In the genomic region with DNA sequence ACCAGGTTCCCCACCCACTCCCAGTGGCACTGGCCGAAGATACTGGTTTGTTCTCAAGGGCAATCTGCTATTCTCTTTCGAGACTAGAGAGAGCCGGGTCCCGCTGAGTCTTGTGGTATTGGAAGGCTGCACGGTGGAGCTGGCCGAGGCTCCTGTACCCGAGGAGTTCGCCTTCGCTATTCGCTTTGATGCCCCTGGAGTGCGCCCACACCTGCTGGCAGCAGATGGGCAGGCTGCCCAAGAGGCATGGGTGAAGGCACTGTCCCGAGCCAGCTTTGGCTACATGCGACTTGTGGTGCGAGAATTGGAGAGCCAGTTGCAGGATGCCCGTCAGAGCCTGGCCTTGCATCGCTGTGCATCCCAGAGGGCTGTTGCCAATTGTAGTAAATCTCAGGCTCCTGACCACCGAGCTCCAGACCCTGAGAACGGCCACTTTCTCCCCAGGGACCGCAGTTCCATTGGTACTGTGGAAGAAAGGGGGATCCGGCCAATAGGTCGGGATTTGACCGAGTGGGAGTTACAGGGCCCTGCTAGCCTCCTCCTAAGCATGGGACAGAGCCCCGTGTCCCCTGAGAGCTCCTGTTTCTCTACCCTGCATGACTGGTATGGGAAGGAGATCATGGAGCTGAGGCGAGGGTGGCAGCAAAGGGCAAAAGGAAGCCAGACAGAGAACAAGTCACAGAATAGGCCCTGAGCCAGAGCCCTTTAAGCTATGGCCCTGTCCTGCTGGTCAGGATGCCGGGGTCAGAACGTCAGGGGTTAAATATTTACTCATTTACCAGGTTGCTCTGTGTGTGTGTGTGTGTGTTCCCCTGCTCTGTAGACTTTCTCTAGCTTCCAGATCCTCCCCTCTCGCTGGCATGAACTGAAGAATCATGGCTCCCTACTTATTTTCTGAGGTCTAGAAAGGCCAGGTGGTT, we compare ENCODE assay signal across 10 mouse cellular contexts. TPM values are rescaled to one million over a fixed set of nuclear protein-coding genes. Genes with fewer than 3 reads are reported as not detected.
DNase-seq lines count a peak whose midpoint lies in the region; ATAC-seq and TF ChIP-seq lines count a peak whose summit lies in the region.
"Had no signal": no experiment of that assay in that cellular context is flagged by ENCODE, and none has a peak within 500 bp of the region (broad histone marks: within the 10 kb centered on the region; RNA-seq: fewer than 3 reads in every experiment).

No protein-coding gene starts in this region.

- no peak overlapping the region for H3K4me3 ChIP-seq in heart, embryonic 10.5 days
- H3K4me3 ChIP-seq in kidney, postnatal 0 days (replicated peaks; ENCODE audit: low read depth, low read length): no peak overlapping the region

- H3K4me2 ChIP-seq in kidney, postnatal 0 days (ENCODE audit: low read length): no peak overlapping the region

- H3K27ac ChIP-seq in heart, embryonic 10.5 days: peak overlapping the region; percentile 9; the same call in 1 of the 2 replicates
- peak overlapping the region; percentile 54; the same call in 1 of the 2 replicates for H3K27ac ChIP-seq in kidney, postnatal 0 days

- intact Hi-C loops in heart, postnatal 36 days (cut with DNase I): no loop called here

- H3K27me3 ChIP-seq in heart, embryonic 10.5 days (ENCODE audit: insufficient read depth, poor library complexity, severe bottlenecking): peaks cover 6% of the 10 kb centered on the region
- no peaks in the 10 kb centered on the region for H3K27me3 ChIP-seq in kidney, postnatal 0 days (ENCODE audit: insufficient read depth, low read length)

- H3K4me1 ChIP-seq in heart, embryonic 10.5 days: peaks cover 48% of the 10 kb centered on the region
- peaks cover 37% of the 10 kb centered on the region for H3K4me1 ChIP-seq in kidney, postnatal 0 days (replicated peaks; ENCODE audit: insufficient read depth, low read length)

- peak; percentile 73 for DNase-seq in heart, embryonic 10.5 days (ENCODE audit: low spot score)
- no peak for DNase-seq in heart, postnatal 36 days
- DNase-seq in spleen, postnatal 10 days (ENCODE audit: low spot score in 2 of 2): peak; percentile 25 to 36
- no peak for DNase-seq in spleen, postnatal 14 days (ENCODE audit: low spot score in 2 of 2)
- no peak for DNase-seq in kidney, postnatal 0 days (ENCODE audit: low spot score)
- DNase-seq in yolk sac, embryonic 10.5 days (ENCODE audit: low spot score): peak; percentile 66
- no peak for DNase-seq in lung, postnatal 36 days
- DNase-seq in adrenal gland, adult 8-10 months: no peak
- DNase-seq: adrenal gland, adult 2 months; thymus, postnatal 36 days had no signal

- no peak for TF ChIP-seq CTCF in kidney, postnatal 0 days (IDR thresholded peaks at IDR 0.05; ENCODE audit: low read depth)

- no peaks in the 10 kb centered on the region for H3K9me3 ChIP-seq in heart, embryonic 10.5 days
- no peaks in the 10 kb centered on the region for H3K9me3 ChIP-seq in kidney, postnatal 0 days (replicated peaks; ENCODE audit: low read length)

- no peak for ATAC-seq in kidney, postnatal 0 days (replicated peaks; ENCODE audit: low FRiP score, low read depth)

- H3K9ac ChIP-seq in kidney, postnatal 0 days (ENCODE audit: low read depth, low read length): no peak overlapping the region

- peaks cover 16% of the 10 kb centered on the region for H3K36me3 ChIP-seq in heart, embryonic 10.5 days
- H3K36me3 ChIP-seq in kidney, postnatal 0 days (ENCODE audit: insufficient read depth, low read length): peaks cover 10% of the 10 kb centered on the region

- 90% methylated on average over 27 of the region's 27 CpGs for WGBS in heart, embryonic 10.5 days
- 80% methylated on average over 27 of the region's 27 CpGs for WGBS in kidney, postnatal 0 days

RNA-seq across cellular contexts. Expression of a gene that starts 4.9 kb away (rescaled TPM):
- polyA plus RNA-seq in heart, embryonic 10.5 days (2016; fragmentation: Nextera tagmentation; extraction: Ambion mirVana): 294 and 304 TPM in 2 replicates
- total RNA-seq in heart, postnatal 36 days (2021): 100 to 1,000 TPM; 192 to 202 TPM
- polyA plus RNA-seq in kidney, postnatal 0 days (2015; fragmentation: Nextera tagmentation; extraction: Ambion mirVana): 375 and 378 TPM in 2 replicates
- 100 to 1,000 TPM; 137 to 205 (median 157) TPM for total RNA-seq in adrenal gland, adult 8-10 months (2022)

RNA-seq across cellular contexts. Expression of a gene that starts 4.9 kb away (rescaled TPM):
- 11.1 and 12.0 TPM in 2 replicates for polyA plus RNA-seq in heart, embryonic 10.5 days (2016; fragmentation: Nextera tagmentation; extraction: Ambion mirVana)
- total RNA-seq in heart, postnatal 36 days (2021): 1 to 10 TPM in 1 of 2 experiments, under 1 TPM in 1; 0.76 to 1.6 TPM
- polyA plus RNA-seq in kidney, postnatal 0 days (2015; fragmentation: Nextera tagmentation; extraction: Ambion mirVana): 7.4 and 8.4 TPM in 2 replicates
- 1 to 10 TPM in 2 of 4 experiments, under 1 TPM in 2; 0.74 to 2.0 (median 1.4) TPM for total RNA-seq in adrenal gland, adult 8-10 months (2022)

RNA-seq across cellular contexts. Expression of a gene that starts 4.9 kb away (rescaled TPM):
- 28.4 and 32.3 TPM in 2 replicates for polyA plus RNA-seq in heart, embryonic 10.5 days (2016; fragmentation: Nextera tagmentation; extraction: Ambion mirVana)
- 10 to 100 TPM; 28.3 to 34.2 TPM for total RNA-seq in heart, postnatal 36 days (2021)
- 95.0 and 101 TPM in 2 replicates for polyA plus RNA-seq in kidney, postnatal 0 days (2015; fragmentation: Nextera tagmentation; extraction: Ambion mirVana)
- 10 to 100 TPM; 68.6 to 89.3 (median 77.9) TPM for total RNA-seq in adrenal gland, adult 8-10 months (2022)

RNA-seq across cellular contexts. Expression of a gene that starts 10.5 kb away (rescaled TPM):
- polyA plus RNA-seq in heart, embryonic 10.5 days (2016; fragmentation: Nextera tagmentation; extraction: Ambion mirVana): 351 and 390 TPM in 2 replicates
- 100 to 1,000 TPM; 702 to 740 TPM for total RNA-seq in heart, postnatal 36 days (2021)
- 793 and 923 TPM in 2 replicates for polyA plus RNA-seq in kidney, postnatal 0 days (2015; fragmentation: Nextera tagmentation; extraction: Ambion mirVana)
- total RNA-seq in adrenal gland, adult 8-10 months (2022): 100 to 1,000 TPM; 293 to 470 (median 376) TPM

RNA-seq across cellular contexts. Expression of a gene that starts 36.4 kb away (rescaled TPM):
- 3.2 and 3.9 TPM in 2 replicates for polyA plus RNA-seq in heart, embryonic 10.5 days (2016; fragmentation: Nextera tagmentation; extraction: Ambion mirVana)
- total RNA-seq in heart, postnatal 36 days (2021): 10 to 100 TPM; 25.6 to 25.8 TPM
- 12.8 and 16.7 TPM in 2 replicates for polyA plus RNA-seq in kidney, postnatal 0 days (2015; fragmentation: Nextera tagmentation; extraction: Ambion mirVana)
- 10 to 100 TPM; 42.2 to 46.6 (median 45.6) TPM for total RNA-seq in adrenal gland, adult 8-10 months (2022)

Comparison
In these comparisons a context has a peak if more than half of its experiments do, and no peak if none do; other contexts are left out.
1. DNase-seq: peak in heart, embryonic 10.5 days (single experiment), spleen, postnatal 10 days (2 of 2) and yolk sac, embryonic 10.5 days (single experiment); none in heart, postnatal 36 days (0 of 2), spleen, postnatal 14 days (0 of 2), kidney, postnatal 0 days (single experiment), lung, postnatal 36 days (single experiment) and adrenal gland, adult 8-10 months (single experiment).